Mouse (Mus musculus) ES-Bruce4 (cell line): ENCODE results near the gene Thrap3. TPM values are rescaled to one million over a fixed set of nuclear protein-coding genes. Genes with fewer than 3 reads are reported as not detected.

Experiments used
- H3K27ac ChIP-seq: 2 replicates; pipeline ENCODE4 v1.5.1; 2012; ENCODE audit warnings: low read length, inconsistent platforms; ENCODE audit not compliant: insufficient read depth
- H3K27me3 ChIP-seq: 2 replicates; pipeline ENCODE4 v1.6.1; 2012; ENCODE audit warnings: mild to moderate bottlenecking, low read length, inconsistent platforms; ENCODE audit not compliant: control insufficient read depth, poor library complexity, insufficient read depth, severe bottlenecking
- H3K36me3 ChIP-seq: 2 replicates; pipeline ENCODE4 v1.6.1; 2012; ENCODE audit warnings: inconsistent platforms, mild to moderate bottlenecking, low read length, moderate library complexity; ENCODE audit not compliant: control insufficient read depth, poor library complexity, insufficient read depth, severe bottlenecking
- H3K4me1 ChIP-seq: one replicate; pipeline ENCODE4 v1.8.1; 2011; ENCODE audit warnings: low read length; ENCODE audit not compliant: control insufficient read depth, insufficient read depth
- H3K4me3 ChIP-seq: 2 replicates; pipeline ENCODE4 v1.5.1; 2011; ENCODE audit warnings: low read depth, mild to moderate bottlenecking, low read length
- H3K9ac ChIP-seq: 2 replicates; pipeline ENCODE4 v1.6.1; 2012; ENCODE audit warnings: low read depth, mild to moderate bottlenecking, inconsistent platforms; ENCODE audit not compliant: poor library complexity, severe bottlenecking
- H3K9me3 ChIP-seq: replicated peaks from 2 replicates; pipeline ENCODE4 v1.6.1; 2012; ENCODE audit warnings: mild to moderate bottlenecking, low read length, inconsistent platforms; ENCODE audit not compliant: control insufficient read depth, poor library complexity, insufficient read depth, severe bottlenecking
- CTCF ChIP-seq: IDR thresholded peaks from one replicate; pipeline ENCODE4 v1.8.1; 2011; ENCODE audit warnings: low read depth, low read length
- EP300 ChIP-seq: IDR thresholded peaks from 2 replicates; pipeline ENCODE4 v1.6.1; 2011; ENCODE audit warnings: low read depth, low read length; ENCODE audit not compliant: insufficient read depth
- POLR2A ChIP-seq: IDR thresholded peaks from one replicate; pipeline ENCODE4 v1.8.1; 2011; ENCODE audit warnings: low read length; ENCODE audit not compliant: insufficient read depth
- polyA plus RNA-seq: library from polyadenylated mRNA; stranded (reverse); fragments of >200 nt; gene quantifications from 2 replicates; pipeline ENCODE4 v1.2.4, GENCODE M21; 2011; ENCODE audit warnings: low read depth; ENCODE audit not compliant: missing spikeins, insufficient read depth, insufficient read length

Thrap3 gene
- polyA plus RNA-seq = 456 and 495 TPM in 2 replicates

DNA sequence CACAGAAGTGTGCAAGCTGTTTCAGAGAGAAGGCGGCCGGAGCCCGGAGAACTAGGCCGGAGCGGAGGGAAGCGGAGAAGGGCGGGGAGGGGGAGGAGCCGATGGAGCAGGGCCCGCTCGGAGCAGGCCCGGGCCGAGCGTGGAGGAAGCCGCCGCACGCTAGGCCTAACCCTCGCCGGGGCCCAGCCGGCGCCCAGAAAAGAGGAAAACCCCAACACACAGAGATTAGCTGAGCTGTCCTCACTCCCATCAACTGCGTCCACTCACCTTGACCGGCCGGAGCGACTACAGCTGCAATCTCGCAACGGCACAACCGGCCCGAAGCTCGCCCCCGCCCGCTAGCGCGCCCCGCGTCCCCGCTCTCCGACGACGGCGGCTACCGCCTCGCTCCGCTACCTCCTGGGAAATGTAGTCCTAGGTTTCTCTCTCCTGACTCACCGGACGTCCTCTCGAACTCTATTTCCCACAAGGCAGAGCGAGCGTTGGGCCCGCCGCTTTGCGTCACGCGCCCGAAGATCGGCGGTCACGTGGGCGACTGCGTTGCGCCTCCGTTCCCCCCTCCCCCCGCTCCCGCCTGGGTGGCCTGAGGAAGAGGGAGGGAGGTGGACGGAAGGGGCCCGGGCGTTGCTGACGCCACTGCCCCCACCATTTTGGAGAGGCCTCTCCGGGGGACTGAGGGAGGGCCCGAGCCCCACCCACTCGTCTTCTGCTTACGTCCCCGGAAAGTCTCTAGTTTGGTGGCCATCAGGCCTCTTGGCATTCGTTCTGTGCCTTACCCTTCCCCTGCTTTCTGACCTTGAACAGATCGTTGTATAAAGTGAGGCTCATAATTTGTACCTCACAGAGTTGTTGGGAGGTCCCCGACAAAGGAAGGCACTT lies at the start of gene Thrap3:
Gene Thrap3 (minus strand): TSS at position 458 of the 879 bp plus-strand sequence.
- TF ChIP-seq EP300 (peak; percentile 59; the same call in 1 of the 2 replicates), POLR2A (peak; percentile 13), CTCF (no peak)
- H3K27me3 ChIP-seq = no peaks in the 10 kb centered on the region

DNA sequence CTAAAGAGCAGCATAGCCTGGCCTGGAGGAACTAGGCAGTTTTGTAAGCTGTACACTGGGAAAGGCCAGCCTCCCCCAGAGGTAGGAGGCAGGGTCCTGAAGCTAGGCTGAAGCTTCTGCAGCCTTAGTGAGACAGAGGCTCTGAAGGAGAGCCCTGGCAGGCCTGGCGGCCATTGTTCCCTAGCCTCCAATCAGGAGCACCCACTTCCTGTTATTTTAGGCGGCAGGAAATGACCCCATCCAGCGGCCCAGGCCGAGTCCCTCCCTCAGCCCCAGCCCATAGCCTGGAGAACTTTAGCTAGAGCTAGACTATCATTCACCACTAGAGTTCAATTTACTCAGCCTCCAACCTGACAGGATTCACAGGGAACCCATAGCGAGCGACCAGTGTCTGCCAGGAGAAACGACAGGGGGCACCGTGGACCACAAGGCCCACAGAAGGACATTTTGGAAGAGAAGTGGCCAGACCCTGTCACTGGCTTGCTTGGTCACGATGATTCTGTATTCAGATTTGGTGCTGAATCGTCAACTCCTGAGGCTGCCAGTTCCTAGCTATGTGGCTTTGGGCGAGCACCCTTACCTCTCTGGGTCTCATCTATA lies 49.2 kb upstream of the Thrap3 start:
- TF ChIP-seq POLR2A (no peak), EP300 (no peak), CTCF (no peak)
- peaks cover 14% of the 10 kb centered on the region for H3K4me1 ChIP-seq
- H3K4me3 ChIP-seq = peak overlapping the region; percentile 4; the same call in 1 of the 2 replicates
- H3K27me3 ChIP-seq = no peaks in the 10 kb centered on the region
- H3K9me3 ChIP-seq = no peaks in the 10 kb centered on the region
- no peaks in the 10 kb centered on the region for H3K36me3 ChIP-seq
- H3K27ac ChIP-seq = no peak overlapping the region
- no peak overlapping the region for H3K9ac ChIP-seq

More for the DNA sequence above, at the start of gene Thrap3:
- Histone ChIP-seq H3K4me3 (peak within 1 kb of the TSS; percentile 99), H3K9me3 (no peaks in the 10 kb centered on the region), H3K36me3 (peaks cover 13% of the 10 kb centered on the region), H3K9ac (peak within 1 kb of the TSS; percentile 94), H3K4me1 (peaks cover 3% of the 10 kb centered on the region), H3K27ac (peak within 1 kb of the TSS; percentile 93)

- H3K27ac ChIP-seq = no peak overlapping the region
- no peaks in the 10 kb centered on the region for H3K9me3 ChIP-seq
- no peaks in the 10 kb centered on the region for H3K27me3 ChIP-seq
- peaks cover 18% of the 10 kb centered on the region for H3K4me1 ChIP-seq
- TF ChIP-seq EP300 (no peak), CTCF (no peak), POLR2A (no peak)
- H3K4me3 ChIP-seq = no peak overlapping the region
- no peak overlapping the region for H3K9ac ChIP-seq
- H3K36me3 ChIP-seq = no peaks in the 10 kb centered on the region
These were observed 48.1 kb upstream of the Thrap3 start for GRCm38 (mm10) chr4:126250659-126251058.

GRCm38 (mm10) chr4:126248261-126248868 lies 45.8 kb upstream of the Thrap3 start:
- no peak for TF ChIP-seq POLR2A
- no peak for TF ChIP-seq CTCF
- peak; percentile 90 for TF ChIP-seq EP300
- Histone ChIP-seq H3K9ac (no peak overlapping the region), H3K9me3 (no peaks in the 10 kb centered on the region), H3K36me3 (no peaks in the 10 kb centered on the region), H3K27me3 (no peaks in the 10 kb centered on the region), H3K27ac (no peak overlapping the region), H3K4me3 (no peak overlapping the region), H3K4me1 (peaks cover 14% of the 10 kb centered on the region)

GRCm38 (mm10) chr4:126246202-126246889 lies 43.8 kb upstream of the Thrap3 start:
- Histone ChIP-seq H3K27me3 (no peaks in the 10 kb centered on the region), H3K9ac (no peak overlapping the region), H3K27ac (no peak overlapping the region), H3K36me3 (no peaks in the 10 kb centered on the region), H3K4me1 (peaks cover 9% of the 10 kb centered on the region), H3K9me3 (no peaks in the 10 kb centered on the region), H3K4me3 (no peak overlapping the region)
- TF ChIP-seq POLR2A (no peak), EP300 (no peak), CTCF (no peak)
